Mouse (Mus musculus): ENCODE measurements at regions not wholly inside any gene's neighbourhood (a gene's known extent, or its start where the extent isn't known, plus 50 kb on each side); places are given as distances from the start of the nearest gene placed in this dataset.

DNA sequence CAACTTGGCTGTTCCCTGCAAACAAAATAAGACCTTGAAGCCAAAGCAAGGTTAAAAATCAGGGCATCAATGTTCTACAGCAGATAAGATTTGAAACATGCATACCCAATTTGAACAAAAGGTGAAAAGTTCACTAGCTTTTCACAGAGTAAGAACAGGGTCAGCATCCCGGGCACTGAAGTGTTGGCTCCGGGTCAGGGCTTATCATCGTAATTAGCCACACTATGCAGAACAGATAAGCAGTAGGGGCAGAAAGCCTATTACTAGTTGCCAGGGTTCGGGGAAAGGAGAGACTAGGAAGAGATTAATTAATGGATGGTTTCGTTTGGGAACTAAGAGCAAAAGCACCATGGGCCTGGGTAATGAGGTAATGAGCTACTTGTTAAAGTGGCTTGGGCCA is 131.7 kb upstream of the Gpc5 start:
- no peak for ATAC-seq (replicated peaks; ENCODE audit: poor library complexity, severe bottlenecking)

GRCm38 (mm10) chr14:114965941-114966340 is 126.1 kb upstream of the Gpc5 start:
- ATAC-seq (replicated peaks; ENCODE audit: poor library complexity, severe bottlenecking), result no peak

DNA sequence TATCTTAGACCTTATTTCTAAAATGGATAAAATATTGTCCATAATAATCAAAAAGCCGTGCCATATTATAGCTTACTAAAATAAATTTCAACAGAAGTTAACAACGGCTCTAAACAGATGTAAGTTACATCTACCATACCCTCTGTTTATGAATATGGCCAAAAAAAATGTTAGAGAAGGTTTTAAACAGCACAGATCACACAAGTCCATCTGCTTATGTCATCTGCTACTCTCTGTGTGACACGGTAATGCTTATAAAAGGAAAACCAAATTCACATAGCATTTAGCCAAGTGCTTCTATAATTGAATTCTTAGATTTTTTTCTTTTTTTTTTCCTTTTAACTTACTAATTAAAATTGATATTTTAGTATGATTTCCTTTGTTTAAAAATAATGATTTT is 123.0 kb upstream of the Gpc5 start:
- ATAC-seq (replicated peaks; ENCODE audit: poor library complexity, severe bottlenecking), result no peak

DNA sequence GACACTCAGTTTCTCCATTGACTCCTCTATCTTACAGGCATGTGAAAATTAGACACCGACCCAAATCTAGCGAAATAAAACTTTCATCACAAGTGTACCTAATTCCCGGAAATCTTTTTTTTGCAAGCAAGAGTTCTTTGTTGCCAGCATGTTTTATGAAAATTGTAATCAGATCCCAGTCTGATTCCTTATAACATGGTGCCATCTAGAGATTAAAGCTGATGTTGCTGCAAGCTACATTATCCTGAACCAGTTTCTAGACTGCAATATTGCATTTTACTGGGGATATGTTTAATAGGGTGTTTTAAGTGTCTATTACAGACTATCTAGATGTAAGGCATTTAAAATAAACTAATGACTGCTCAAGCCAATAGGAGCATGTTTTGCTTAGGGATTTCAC is 110.9 kb upstream of the Gpc5 start:
- no peak for ATAC-seq (replicated peaks; ENCODE audit: poor library complexity, severe bottlenecking)

- no peak for ATAC-seq (replicated peaks; ENCODE audit: poor library complexity, severe bottlenecking)
These were observed 88.8 kb upstream of the Gpc5 start for GRCm38 (mm10) chr14:115003223-115003622.

DNA sequence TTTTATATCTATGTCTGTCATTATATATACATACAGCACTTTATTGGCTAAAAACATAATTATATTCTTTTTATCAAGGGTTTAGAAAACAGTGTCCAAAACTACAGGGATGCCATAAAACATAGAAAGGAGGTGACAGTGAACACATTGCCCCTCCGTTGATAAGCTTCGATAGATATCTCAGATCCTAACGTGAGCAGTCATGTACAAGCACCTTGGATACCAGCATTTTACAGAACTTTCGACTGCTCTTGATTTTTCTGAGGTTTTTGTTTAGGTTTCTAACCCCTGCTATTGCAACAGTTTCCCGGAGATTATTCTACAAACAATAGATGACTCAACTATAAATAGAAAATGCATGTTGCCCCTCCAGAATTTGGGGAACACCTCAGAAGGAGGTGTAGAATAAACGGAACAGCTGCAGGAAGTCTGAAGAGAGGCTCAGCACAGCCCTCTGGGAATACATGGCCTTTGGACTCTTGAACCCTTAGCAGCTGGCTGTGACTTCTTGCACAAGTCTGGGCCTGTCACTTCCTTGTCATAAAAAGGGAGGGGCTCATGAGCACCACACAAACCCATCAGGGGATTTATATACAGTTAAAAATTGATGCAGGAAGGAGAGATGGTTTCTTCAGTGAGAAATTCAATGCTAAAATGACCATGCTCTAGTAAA is 87.1 kb upstream of the Gpc5 start:
- peak; percentile 96 for ATAC-seq (replicated peaks; ENCODE audit: poor library complexity, severe bottlenecking)

- ATAC-seq (replicated peaks; ENCODE audit: poor library complexity, severe bottlenecking), result no peak
These were observed 81.1 kb upstream of the Gpc5 start for GRCm38 (mm10) chr14:115010877-115011276.

GRCm38 (mm10) chr14:115015299-115015698 is 76.7 kb upstream of the Gpc5 start:
- peak; percentile 35; the same call in 1 of the 2 replicates for ATAC-seq (replicated peaks; ENCODE audit: poor library complexity, severe bottlenecking)

- peak; percentile 99 for ATAC-seq (replicated peaks; ENCODE audit: poor library complexity, severe bottlenecking)
These were observed 74.4 kb upstream of the Gpc5 start for GRCm38 (mm10) chr14:115017410-115018153.

GRCm38 (mm10) chr14:115028011-115028410 is 64.0 kb upstream of the Gpc5 start:
- no peak for ATAC-seq (replicated peaks; ENCODE audit: poor library complexity, severe bottlenecking)

DNA sequence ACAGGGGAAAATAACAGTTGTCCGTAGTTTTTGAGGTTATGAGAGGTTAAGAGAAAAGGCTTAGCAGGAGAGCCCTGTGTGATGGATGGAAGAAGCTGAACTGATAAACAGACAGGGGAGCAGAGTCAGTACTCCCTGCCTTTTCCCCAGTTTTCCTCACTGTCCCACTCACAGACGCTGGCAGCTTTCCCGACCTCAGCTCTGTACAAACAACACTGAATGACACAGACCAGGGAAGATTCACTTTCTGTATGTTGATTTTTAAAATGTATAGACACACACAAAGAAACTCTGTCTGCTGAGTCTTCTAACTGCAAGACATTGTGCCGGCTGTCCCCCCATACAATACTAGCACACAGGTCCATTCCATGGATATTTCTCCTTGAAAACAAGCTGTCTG is 60.3 kb upstream of the Gpc5 start:
- ATAC-seq (replicated peaks; ENCODE audit: poor library complexity, severe bottlenecking), result no peak

GRCm38 (mm10) chr14:115033375-115033969 is 58.5 kb upstream of the Gpc5 start:
- ATAC-seq (replicated peaks; ENCODE audit: poor library complexity, severe bottlenecking), result peak; percentile 58

DNA sequence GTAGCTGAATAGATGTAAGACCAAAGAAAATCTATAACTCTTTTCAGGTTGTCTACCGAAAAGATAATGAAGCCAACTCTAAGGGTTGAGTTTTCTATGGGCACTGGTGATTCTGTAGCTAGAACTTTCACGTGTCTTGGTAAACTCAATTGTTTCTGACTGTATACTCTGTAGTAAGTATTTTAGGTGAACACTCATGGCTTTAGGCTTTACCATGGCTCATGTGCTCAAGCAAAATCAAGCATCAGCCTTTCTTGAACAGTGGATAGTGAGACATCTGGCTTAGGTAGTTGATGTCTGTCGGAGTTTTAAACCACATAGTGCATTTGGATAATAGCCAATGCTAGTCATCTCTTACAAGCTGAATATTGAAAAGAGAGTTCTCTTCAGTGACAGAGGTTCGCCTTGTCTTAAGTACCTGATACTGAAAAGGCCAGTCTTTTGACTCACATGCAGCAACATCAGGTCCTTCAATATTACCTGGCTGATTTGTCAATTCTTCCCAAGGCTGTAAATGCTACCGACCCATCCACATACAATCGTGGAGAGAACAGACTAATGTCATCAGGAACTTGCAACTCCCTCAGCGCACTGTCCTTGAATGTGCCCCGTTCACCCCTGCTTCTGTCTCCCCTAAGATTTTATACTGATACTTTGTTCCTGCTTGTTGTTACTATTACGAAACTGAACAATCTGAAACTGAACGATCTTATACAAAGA is 57.1 kb upstream of the Gpc5 start:
- ATAC-seq (replicated peaks; ENCODE audit: poor library complexity, severe bottlenecking), result 0 out of 2 replicates have a peak, but pooled peaks have one; percentile 22

GRCm38 (mm10) chr14:115037086-115037793 is 54.8 kb upstream of the Gpc5 start:
- no peak for ATAC-seq (replicated peaks; ENCODE audit: poor library complexity, severe bottlenecking)

- ATAC-seq (replicated peaks; ENCODE audit: poor library complexity, severe bottlenecking), result no peak
These were observed 53.2 kb upstream of the Gpc5 start for GRCm38 (mm10) chr14:115038788-115039187.

DNA sequence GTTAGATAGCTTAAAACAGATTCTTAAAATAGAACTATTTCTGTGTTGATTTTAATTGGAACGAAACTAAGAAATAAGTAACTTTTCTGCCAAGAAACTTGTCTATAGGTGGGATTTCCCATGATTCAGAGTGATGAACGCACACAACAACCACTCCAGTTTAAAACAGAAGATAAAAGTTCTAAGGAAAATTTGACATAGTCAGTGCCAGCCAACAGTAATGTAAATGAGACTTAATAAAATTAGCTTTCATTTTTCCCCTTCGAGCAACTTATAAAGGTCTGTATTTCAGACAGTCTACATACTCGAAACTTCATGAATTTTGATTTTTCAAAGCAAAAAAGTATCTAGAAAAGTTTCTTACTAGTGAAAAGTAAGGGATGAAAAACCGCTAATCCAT is 52.5 kb upstream of the Gpc5 start:
- no peak for ATAC-seq (replicated peaks; ENCODE audit: poor library complexity, severe bottlenecking)

- ATAC-seq (replicated peaks; ENCODE audit: poor library complexity, severe bottlenecking), result 0 out of 2 replicates have a peak, but pooled peaks have one; percentile 8
These were observed 51.9 kb upstream of the Gpc5 start for GRCm38 (mm10) chr14:115040091-115040571.

- peak; percentile 70 for ATAC-seq (replicated peaks; ENCODE audit: poor library complexity, severe bottlenecking)
These were observed 51.3 kb upstream of the Gpc5 start for GRCm38 (mm10) chr14:115040578-115041206.

GRCm38 (mm10) chr14:115041336-115042054 is 50.5 kb upstream of the Gpc5 start:
- ATAC-seq (replicated peaks; ENCODE audit: poor library complexity, severe bottlenecking), result no peak

All from granulocyte monocyte progenitor cell, adult 5-6 weeks (primary cell).